Mouse (Mus musculus) urinary bladder, postnatal 14 days (tissue): ENCODE data around the gene Ccnd2.

ENCODE experiments used
- DNase-seq: peaks from one replicate; pipeline ENCODE4 v3.0.0; 2021; ENCODE audit warnings: low spot score

Gene Ccnd2

GRCm38 (mm10) chr6:127108368-127109060 lies 43.5 kb downstream of the Ccnd2 start:
- no peak for DNase-seq

DNA sequence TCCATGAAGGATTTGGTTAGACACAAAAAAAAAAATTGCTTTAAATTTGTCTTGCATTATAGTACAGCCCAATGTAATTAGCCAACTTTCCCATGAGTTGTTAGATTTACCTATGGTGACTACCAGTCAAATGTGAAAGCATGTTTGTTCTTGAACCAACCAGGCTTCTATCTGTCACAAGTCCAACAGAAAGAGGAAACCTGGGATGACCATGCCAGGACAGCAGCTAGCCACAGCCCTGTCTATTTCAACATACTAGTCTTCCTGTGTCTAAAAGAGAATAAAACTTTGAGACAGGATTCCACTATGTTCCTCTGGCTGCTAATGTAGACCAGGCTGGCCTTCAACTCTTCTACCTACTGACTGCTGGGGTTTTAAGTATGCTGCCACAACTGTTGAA lies 44.6 kb downstream of the Ccnd2 start:
- no peak for DNase-seq

DNA sequence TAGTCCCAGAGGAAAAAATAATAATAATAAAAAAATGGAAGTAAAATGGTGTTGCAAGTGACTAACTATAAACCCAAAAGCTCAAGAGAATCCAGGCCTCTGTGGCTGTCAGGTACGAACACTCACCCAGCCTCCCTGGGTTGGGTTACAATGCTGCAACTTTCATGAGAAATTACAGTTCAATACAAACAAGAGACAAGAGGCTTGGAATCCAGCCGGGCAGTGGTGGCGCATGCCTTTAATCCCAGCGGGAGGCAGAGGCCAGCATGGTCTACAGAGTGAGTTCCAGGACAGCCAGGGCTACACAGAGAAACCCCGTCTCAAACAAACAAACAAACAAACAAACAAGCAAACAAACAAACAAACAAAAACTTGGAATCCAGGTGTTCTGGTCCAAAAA lies 45.3 kb downstream of the Ccnd2 start:
- no peak for DNase-seq

- DNase-seq = no peak
Observed at GRCm38 (mm10) chr6:127106189-127106588, 45.8 kb downstream of the Ccnd2 start.

- DNase-seq = peak; percentile 22
Observed at GRCm38 (mm10) chr6:127105107-127105506, 46.9 kb downstream of the Ccnd2 start.

DNA sequence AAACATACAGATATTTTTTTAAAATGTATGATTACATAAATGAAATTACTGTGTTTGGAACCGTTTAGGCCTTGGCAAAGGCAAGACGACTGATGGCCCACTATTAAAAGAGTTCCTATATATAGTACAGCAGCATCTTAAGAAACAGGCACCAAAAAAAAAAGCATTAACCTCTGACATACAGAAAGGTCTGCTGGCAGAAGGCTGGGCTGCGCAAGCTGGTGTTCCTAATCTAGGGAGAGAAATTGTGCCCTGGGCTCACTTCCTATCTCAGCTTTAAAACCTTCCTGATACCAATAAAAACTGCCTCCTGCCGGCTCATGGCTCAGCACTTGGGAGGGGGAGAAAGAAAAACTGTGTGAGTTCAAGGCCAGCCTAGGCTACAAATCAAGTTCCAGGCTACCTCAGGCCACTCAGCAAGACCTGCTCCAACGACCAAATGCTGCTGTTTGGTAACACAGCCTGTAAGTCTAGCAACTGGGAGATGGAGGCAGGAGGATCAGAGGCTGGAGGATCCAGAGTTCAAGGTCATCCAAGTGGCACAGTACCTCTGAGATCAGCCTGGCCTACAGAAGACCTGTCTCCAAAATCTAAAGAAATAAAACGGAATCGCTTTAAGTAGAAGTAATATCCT lies 47.5 kb downstream of the Ccnd2 start:
- no peak for DNase-seq

GRCm38 (mm10) chr6:127103506-127104275 lies 48.3 kb downstream of the Ccnd2 start:
- no peak for DNase-seq

- DNase-seq = peak; percentile 12
Observed at GRCm38 (mm10) chr6:127094565-127094964, 57.4 kb downstream of the Ccnd2 start.

- peak; percentile 47 for DNase-seq
Observed at GRCm38 (mm10) chr6:127086739-127087138, 65.3 kb downstream of the Ccnd2 start.

DNA sequence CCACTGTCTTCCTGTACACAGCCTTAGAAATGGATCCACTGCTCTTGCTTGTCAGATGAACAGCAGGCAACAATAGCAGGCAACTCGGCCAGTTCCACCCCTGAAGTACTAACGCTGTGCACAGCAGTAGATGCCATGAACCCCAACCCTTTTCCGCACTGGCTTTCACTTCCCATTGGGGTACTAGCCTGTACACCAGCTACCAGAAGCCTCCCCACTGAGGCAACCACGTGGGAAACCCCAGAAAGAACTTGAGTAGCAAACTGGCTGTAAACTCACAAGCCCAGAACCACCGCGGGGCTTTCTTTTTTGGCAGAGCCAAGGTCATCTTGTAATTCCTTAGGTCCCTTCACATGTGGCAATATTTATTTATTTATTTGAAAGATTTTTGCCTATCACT lies 70.2 kb downstream of the Ccnd2 start:
- no peak for DNase-seq

DNA sequence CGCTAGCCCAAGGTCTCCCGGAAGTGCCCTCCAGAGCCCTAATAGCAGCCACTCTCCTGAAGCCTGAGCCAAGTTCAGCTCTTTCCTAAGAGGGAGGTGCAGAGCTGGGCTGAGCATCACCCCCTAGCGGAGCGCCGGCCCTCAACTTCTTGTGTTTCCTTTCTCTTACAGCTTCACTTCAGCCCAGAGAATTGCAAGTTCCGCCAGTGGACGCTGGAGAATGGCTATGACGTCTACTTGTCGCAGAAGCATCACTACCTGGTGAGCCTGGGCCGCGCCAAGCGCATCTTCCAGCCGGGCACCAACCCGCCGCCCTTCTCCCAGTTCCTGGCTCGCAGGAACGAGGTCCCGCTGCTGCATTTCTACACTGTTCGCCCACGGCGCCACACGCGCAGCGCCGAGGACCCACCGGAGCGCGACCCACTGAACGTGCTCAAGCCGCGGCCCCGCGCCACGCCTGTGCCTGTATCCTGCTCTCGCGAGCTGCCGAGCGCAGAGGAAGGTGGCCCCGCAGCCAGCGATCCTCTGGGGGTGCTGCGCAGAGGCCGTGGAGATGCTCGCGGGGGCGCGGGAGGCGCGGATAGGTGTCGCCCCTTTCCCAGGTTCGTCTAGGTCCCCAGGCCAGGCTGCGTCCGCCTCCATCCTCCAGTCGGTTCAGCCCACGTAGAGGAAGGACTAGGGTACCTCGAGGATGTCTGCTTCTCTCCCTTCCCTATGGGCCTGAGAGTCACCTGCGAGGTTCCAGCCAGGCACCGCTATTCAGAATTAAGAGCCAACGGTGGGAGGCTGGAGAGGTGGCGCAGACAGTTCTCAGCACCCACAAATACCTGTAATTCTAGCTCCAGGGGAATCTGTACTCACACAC lies 71.9 kb downstream of the Ccnd2 start:
- peak; percentile 44 for DNase-seq
